9 mouse cellular contexts compared by ENCODE assay signal in the genomic region with DNA sequence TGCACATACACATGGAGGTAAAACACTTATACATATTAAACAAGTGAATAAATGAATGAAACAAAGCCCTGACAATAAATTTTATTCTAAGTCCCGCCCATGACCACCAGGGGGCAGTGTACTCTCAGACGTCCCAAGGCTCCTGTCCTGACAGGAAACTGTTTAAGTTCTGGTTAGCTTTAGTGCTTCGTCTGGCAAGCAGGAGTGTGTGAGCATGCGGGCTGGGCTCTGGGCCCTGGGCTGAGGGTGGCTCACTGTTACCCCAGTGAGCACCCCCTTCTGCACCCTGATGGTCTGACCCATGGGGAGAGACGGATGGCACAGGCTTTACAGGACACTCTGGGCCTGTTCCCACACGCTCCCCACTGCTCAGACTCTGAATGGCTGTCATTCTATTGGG. TPM values are rescaled to one million over a fixed set of nuclear protein-coding genes. Genes with fewer than 3 reads are reported as not detected.
A peak's percentile ranks its signal among the peaks of the same experiment; 100 is the strongest.
DNase-seq lines count a peak whose midpoint lies in the region; ATAC-seq and TF ChIP-seq lines count a peak whose summit lies in the region.
"Had no signal": no experiment of that assay in that cellular context is flagged by ENCODE, and none has a peak within 500 bp of the region (broad histone marks: within the 10 kb centered on the region; RNA-seq: fewer than 3 reads in every experiment).

No protein-coding gene starts in this region.

- DNase-seq in 416B (ENCODE audit: low read depth) (peak; percentile 80), ES-E14 (ENCODE audit: low read depth, low spot score) (peak; percentile 54)
- peak; percentile 43 to 67 for DNase-seq in cerebellum, adult 2 months
- DNase-seq in liver, embryonic 13.5 days = peak; percentile 48
- DNase-seq in urinary bladder, postnatal 14 days (ENCODE audit: low spot score) = peak; percentile 72

- H3K9me3 ChIP-seq in ES-E14 (ENCODE audit: control insufficient read depth, insufficient read depth, low read depth, low read length) = no peaks in the 10 kb centered on the region
- no peaks in the 10 kb centered on the region for H3K9me3 ChIP-seq in kidney, embryonic 14.5 days (ENCODE audit: control insufficient read depth, low read length)
- H3K9me3 ChIP-seq in liver, embryonic 13.5 days (replicated peaks) = no peaks in the 10 kb centered on the region
- H3K9me3 ChIP-seq: heart, embryonic 15.5 days had no signal

- H3K9ac ChIP-seq in ES-E14 (ENCODE audit: insufficient read depth, low read depth, low read length, poor library complexity, severe bottlenecking) = no peak overlapping the region
- H3K9ac ChIP-seq in kidney, embryonic 14.5 days (ENCODE audit: low read depth, low read length) = no peak overlapping the region
- H3K9ac ChIP-seq in liver, embryonic 13.5 days = no peak overlapping the region
- H3K9ac ChIP-seq: heart, embryonic 15.5 days had no signal

- peaks cover 0 to 4% of the 10 kb centered on the region in 2 experiments; a peak in 1 of 4 replicates for H3K4me1 ChIP-seq in ES-E14 (ENCODE audit: control insufficient read depth in 2 of 2, insufficient read depth in 2 of 2, low read length in 2 of 2, poor library complexity in 1 of 2)
- no peaks in the 10 kb centered on the region for H3K4me1 ChIP-seq in cerebellum, adult 2 months (ENCODE audit: control insufficient read depth, insufficient read depth, low read length)
- H3K4me1 ChIP-seq in kidney, embryonic 14.5 days (ENCODE audit: control insufficient read depth, insufficient read depth, low read length) = no peaks in the 10 kb centered on the region
- H3K4me1 ChIP-seq in liver, embryonic 13.5 days (replicated peaks) = no peaks in the 10 kb centered on the region
- H3K4me1 ChIP-seq: heart, embryonic 15.5 days had no signal

- WGBS in cerebellum, adult 2 months = 30% methylated on average over 6 of the region's 6 CpGs
- WGBS in kidney, embryonic 14.5 days = 31% methylated on average over 6 of the region's 6 CpGs
- WGBS in liver, embryonic 13.5 days (ENCODE audit: insufficient replicate concordance) = 33% methylated on average over 6 of the region's 6 CpGs

- no peak overlapping the region for H3K4me2 ChIP-seq in kidney, embryonic 14.5 days (replicated peaks; ENCODE audit: low read depth, low read length)
- H3K4me2 ChIP-seq in liver, embryonic 13.5 days = no peak overlapping the region
- H3K4me2 ChIP-seq: heart, embryonic 15.5 days had no signal

- no peaks in the 10 kb centered on the region for H3K36me3 ChIP-seq in ES-E14 (ENCODE audit: control insufficient read depth, insufficient read depth, low read length, poor library complexity, severe bottlenecking)
- H3K36me3 ChIP-seq in kidney, embryonic 14.5 days (ENCODE audit: control insufficient read depth, insufficient read depth, low read length) = no peaks in the 10 kb centered on the region
- no peaks in the 10 kb centered on the region for H3K36me3 ChIP-seq in liver, embryonic 13.5 days

- no peak for TF ChIP-seq POLR2A in cerebellum, adult 2 months (IDR thresholded peaks at IDR 0.05; ENCODE audit: borderline replicate concordance, insufficient read depth, low read length)

- H3K27ac ChIP-seq in ES-E14 (ENCODE audit: insufficient read depth, low read depth, low read length, poor library complexity, severe bottlenecking) = no peak overlapping the region
- no peak overlapping the region for H3K27ac ChIP-seq in cerebellum, adult 2 months (ENCODE audit: insufficient read depth, low read length)
- no peak overlapping the region for H3K27ac ChIP-seq in kidney, embryonic 14.5 days (ENCODE audit: low read depth, low read length)
- H3K27ac ChIP-seq in liver, embryonic 13.5 days = no peak overlapping the region
- H3K27ac ChIP-seq: heart, embryonic 15.5 days had no signal

- peak; percentile 83 for TF ChIP-seq CTCF in cerebellum, adult 2 months (IDR thresholded peaks at IDR 0.05; ENCODE audit: borderline replicate concordance, insufficient read depth, low read depth, low read length)

- peak; percentile 47; the same call in 1 of the 2 replicates for ATAC-seq in frontal cortex, adult (ENCODE audit: low TSS enrichment)
- peak; percentile 53; the same call in 1 of the 2 replicates for ATAC-seq in kidney, embryonic 14.5 days (ENCODE audit: low FRiP score, low TSS enrichment)
- ATAC-seq in liver, embryonic 13.5 days (ENCODE audit: low read depth) = no peak
- peak; percentile 45; the same call in 1 of the 2 replicates for ATAC-seq in neutrophil, adult 5-6 weeks (ENCODE audit: extremely low read depth, insufficient number of reproducible peaks, low FRiP score, poor library complexity, severe bottlenecking)

- no peak overlapping the region for H3K4me3 ChIP-seq in ES-E14 (ENCODE audit: insufficient read depth in 1 of 2, low read depth in 1 of 2, low read length in 2 of 2, poor library complexity in 1 of 2, severe bottlenecking in 1 of 2)
- H3K4me3 ChIP-seq in cerebellum, adult 2 months (replicated peaks; ENCODE audit: insufficient read depth, low read depth, low read length) = no peak overlapping the region
- H3K4me3 ChIP-seq in kidney, embryonic 14.5 days (ENCODE audit: low read length) = no peak overlapping the region
- H3K4me3 ChIP-seq in liver, embryonic 13.5 days (replicated peaks) = no peak overlapping the region
- H3K4me3 ChIP-seq: heart, embryonic 15.5 days had no signal

- H3K27me3 ChIP-seq in cerebellum, adult 2 months (ENCODE audit: control insufficient read depth, insufficient read depth, low read length) = no peaks in the 10 kb centered on the region
- no peaks in the 10 kb centered on the region for H3K27me3 ChIP-seq in kidney, embryonic 14.5 days (ENCODE audit: control insufficient read depth, insufficient read depth, low read length)
- H3K27me3 ChIP-seq in liver, embryonic 13.5 days = no peaks in the 10 kb centered on the region
- H3K27me3 ChIP-seq: heart, embryonic 15.5 days had no signal

- in situ Hi-C loops in ES-E14 (cut with MboI; ENCODE audit: low sequenced_read_pairs in 2 of 2, unreplicated experiment in 2 of 2) = no loop called here

TF ChIP-seq in ES-E14, 5 proteins besides CTCF, POLR2A, EP300 and RAD21:
- TF ChIP-seq ZC3H11A (IDR thresholded peaks at IDR 0.05; ENCODE audit: borderline replicate concordance, low read depth, low read length) (peak; percentile 63; the same call in 1 of the 2 replicates), MAFK (IDR thresholded peaks at IDR 0.05; ENCODE audit: insufficient read depth, low read depth, low read length) (no peak), ZNF384 (IDR thresholded peaks at IDR 0.05; ENCODE audit: low read depth, low read length) (no peak)

RNA-seq across cellular contexts. Expression of gene Sh2b2, which starts 12.6 kb away (rescaled TPM):
- total RNA-seq in ES-E14 (2012; rRNA removed) = 3.3 and 3.8 TPM in 2 replicates
- polyA plus RNA-seq in cerebellum, adult 2 months (2012; rRNA removed) = 8.1 and 8.3 TPM in 2 replicates
- polyA plus RNA-seq in kidney, embryonic 14.5 days (2014; fragmentation: Nextera tagmentation; extraction: Ambion mirVana) = 5.0 and 5.4 TPM in 2 replicates
- polyA plus RNA-seq in liver, embryonic 13.5 days (2015; fragmentation: Nextera tagmentation; extraction: Ambion mirVana) = 1.4 and 1.7 TPM in 2 replicates
- 7.9 and 8.4 TPM in 2 replicates for total RNA-seq in neutrophil, adult 5-6 weeks (2017)
